ENCODE assay signal across 15 mouse cellular contexts in the genomic region with DNA sequence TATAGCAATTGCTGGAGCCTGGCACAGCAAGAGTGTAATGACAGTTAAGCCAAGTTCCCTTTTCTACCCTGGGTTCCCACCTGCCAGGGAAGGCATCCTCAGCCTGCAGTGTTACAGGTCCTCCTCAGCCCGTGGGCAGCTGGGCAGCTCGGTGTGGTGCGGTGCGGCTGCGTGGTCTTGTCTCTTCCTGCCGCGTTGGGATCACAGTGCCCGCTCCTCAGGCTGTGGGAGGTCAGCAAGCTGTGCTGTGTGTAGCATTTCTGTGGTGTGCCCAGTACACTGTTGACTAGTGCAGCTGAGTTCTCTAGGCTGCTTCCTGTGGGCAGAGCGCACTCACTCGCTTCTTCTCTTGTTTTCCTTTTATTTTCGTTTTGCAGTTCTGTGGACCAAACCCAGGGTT. TPM values are rescaled to one million over a fixed set of nuclear protein-coding genes. Genes with fewer than 3 reads are reported as not detected.
DNase-seq lines count a peak whose midpoint lies in the region; TF ChIP-seq lines count a peak whose summit lies in the region.
"Had no signal": no experiment of that assay in that cellular context is flagged by ENCODE, and none has a peak within 500 bp of the region (broad histone marks: within the 10 kb centered on the region; RNA-seq: fewer than 3 reads in every experiment).

No protein-coding gene starts in this region.

- peaks cover 84% of the 10 kb centered on the region for H3K36me3 ChIP-seq in small intestine, adult 2 months (ENCODE audit: control insufficient read depth, insufficient read depth, low read length)

- no peaks in the 10 kb centered on the region for H3K27me3 ChIP-seq in small intestine, adult 2 months (ENCODE audit: control insufficient read depth, insufficient read depth, low read length)
- H3K27me3 ChIP-seq: embryonic facial prominence, embryonic 13.5 days; intestine, embryonic 15.5 days had no signal

- H3K4me3 ChIP-seq in small intestine, adult 2 months (ENCODE audit: low read depth, low read length), result peak overlapping the region; percentile 65
- H3K4me3 ChIP-seq: embryonic facial prominence, embryonic 13.5 days; intestine, embryonic 15.5 days had no signal

- peak; percentile 7 for DNase-seq in lung, postnatal 36 days
- no peak for DNase-seq in lung, postnatal 10 days
- DNase-seq in induced T-regulatory cell, adult 2 months (ENCODE audit: low read depth), result peak; percentile 80
- DNase-seq in thymus, postnatal 4 days, result peak; percentile 52
- no peak for DNase-seq in right cerebral cortex, postnatal 4 days
- DNase-seq in adrenal gland, adult 18-20 months (ENCODE audit: low spot score in 2 of 2), result no peak
- DNase-seq in cerebellum, adult 11-12 months, result no peak
- DNase-seq: cerebellum, adult 9-10 months; heart, adult 11 months; lung, adult 18-20 months; midbrain, embryonic 14.5 days had no signal

- H3K4me1 ChIP-seq in small intestine, adult 2 months (ENCODE audit: control insufficient read depth, insufficient read depth, insufficient read length, low read length), result no peaks in the 10 kb centered on the region
- H3K4me1 ChIP-seq: embryonic facial prominence, embryonic 13.5 days; intestine, embryonic 15.5 days had no signal

- no peak for TF ChIP-seq POLR2A in small intestine, adult 2 months (IDR thresholded peaks at IDR 0.05; ENCODE audit: low read depth, low read length)

- peak overlapping the region; percentile 64 for H3K27ac ChIP-seq in small intestine, adult 2 months (ENCODE audit: insufficient read depth, low read depth, low read length)
- H3K27ac ChIP-seq: embryonic facial prominence, embryonic 13.5 days; intestine, embryonic 15.5 days had no signal

- 80% methylated on average over 11 of the region's 11 CpGs for WGBS in small intestine, adult 2 months

- TF ChIP-seq CTCF in small intestine, adult 2 months (IDR thresholded peaks at IDR 0.05; ENCODE audit: extremely low read depth, insufficient read length, insufficient replicate concordance, low read depth, low read length), result no peak

RNA-seq across cellular contexts. Expression of gene Nomo1, which starts 25.4 kb away (rescaled TPM):
- polyA plus RNA-seq in small intestine, adult 2 months (2012; rRNA removed), result 25.1 and 53.1 TPM in 2 replicates
- 10 to 100 TPM; 64.2 to 67.0 TPM for total RNA-seq in adrenal gland, adult 18-20 months (2021)

RNA-seq across cellular contexts. Expression of gene Abcc6, which starts 28.8 kb away (rescaled TPM):
- polyA plus RNA-seq in small intestine, adult 2 months (2012; rRNA removed), result 7.4 and 25.5 TPM in 2 replicates
- total RNA-seq in adrenal gland, adult 18-20 months (2021), result under 1 TPM in 1 of 2 experiments, not detected in 1; 0.10 TPM
- total RNA-seq: heart, postnatal 25 days had no signal

RNA-seq across cellular contexts. Expression of gene Kcnj11, which starts 41.7 kb away (rescaled TPM):
- polyA plus RNA-seq in small intestine, adult 2 months (2012; rRNA removed), result 0.67 and 0.96 TPM in 2 replicates
- 1 to 10 TPM; 2.8 to 4.6 TPM for total RNA-seq in adrenal gland, adult 18-20 months (2021)

Comparison
In these comparisons a context has a peak if more than half of its experiments do, and no peak if none do; other contexts are left out.
1. DNase-seq: peak in lung, postnatal 36 days (single experiment), induced T-regulatory cell, adult 2 months (single experiment) and thymus, postnatal 4 days (single experiment); none in lung, postnatal 10 days (single experiment), right cerebral cortex, postnatal 4 days (single experiment), adrenal gland, adult 18-20 months (0 of 2) and cerebellum, adult 11-12 months (single experiment).